Mouse (Mus musculus) intestine, embryonic 16.5 days (tissue): ENCODE data around the gene Dalrd3. TPM values are rescaled to one million over a fixed set of nuclear protein-coding genes. Genes with fewer than 3 reads are reported as not detected.

Source experiments
- ATAC-seq: fragments of 200-750 bp; cut with Nextera tagmentation; 2 replicates; pipeline ENCODE4 v1.8.0; 2017; ENCODE audit warnings: moderate TSS enrichment, moderate library complexity
- H3K27ac ChIP-seq: fragments of 300-500 bp; sonication (generic); 2 replicates; pipeline ENCODE4 v1.5.1; 2014; ENCODE audit warnings: mild to moderate bottlenecking, low read length
- H3K27me3 ChIP-seq: fragments of 300-500 bp; sonication (generic); replicated peaks from 2 replicates; pipeline ENCODE4 v1.6.1; 2014; ENCODE audit warnings: low read length, control low read depth, mixed read lengths; ENCODE audit not compliant: control insufficient read depth, insufficient read depth
- H3K36me3 ChIP-seq: fragments of 300-500 bp; sonication (generic); 2 replicates; pipeline ENCODE4 v1.6.1; 2014; ENCODE audit warnings: low read length, control low read depth; ENCODE audit not compliant: control insufficient read depth, insufficient read depth
- H3K4me1 ChIP-seq: fragments of 300-500 bp; sonication (generic); 2 replicates; pipeline ENCODE4 v1.6.1; 2014; ENCODE audit warnings: low read length, control low read depth, mixed read lengths; ENCODE audit not compliant: control insufficient read depth, insufficient read depth
- H3K4me2 ChIP-seq: fragments of 300-500 bp; sonication (generic); 2 replicates; pipeline ENCODE4 v1.6.1; 2014; ENCODE audit warnings: low read depth, low read length, control low read depth
- H3K4me3 ChIP-seq: fragments of 300-500 bp; sonication (generic); 2 replicates; pipeline ENCODE4 v1.5.1; 2014; ENCODE audit warnings: mild to moderate bottlenecking, low read length
- H3K9ac ChIP-seq: fragments of 300-500 bp; sonication (generic); 2 replicates; pipeline ENCODE4 v1.6.1; 2014; ENCODE audit warnings: low read depth, low read length
- H3K9me3 ChIP-seq: fragments of 300-500 bp; sonication (generic); 2 replicates; pipeline ENCODE4 v1.6.1; 2016; ENCODE audit warnings: low read length, control low read depth; ENCODE audit not compliant: control insufficient read depth
- WGBS: fragments of 180-500 bp; shearing (Covaris S2); extraction: QIAGEN DNeasy Blood & Tissue Kit; methylation state at CpG from one replicate; pipeline ENCODE4 v1.1.7; 2014; 5-methylcytosine and 5-hydroxymethylcytosine counted together
- polyA plus RNA-seq: library from polyadenylated mRNA; unstranded; fragments of >200 nt; fragmentation: Nextera tagmentation; extraction: Ambion mirVana; gene quantifications from 2 replicates; pipeline ENCODE4 v1.2.1, GENCODE M21; 2015

Gene Dalrd3
- polyA plus RNA-seq, 1 experiment from 2014 or later: 115 TPM

DNA sequence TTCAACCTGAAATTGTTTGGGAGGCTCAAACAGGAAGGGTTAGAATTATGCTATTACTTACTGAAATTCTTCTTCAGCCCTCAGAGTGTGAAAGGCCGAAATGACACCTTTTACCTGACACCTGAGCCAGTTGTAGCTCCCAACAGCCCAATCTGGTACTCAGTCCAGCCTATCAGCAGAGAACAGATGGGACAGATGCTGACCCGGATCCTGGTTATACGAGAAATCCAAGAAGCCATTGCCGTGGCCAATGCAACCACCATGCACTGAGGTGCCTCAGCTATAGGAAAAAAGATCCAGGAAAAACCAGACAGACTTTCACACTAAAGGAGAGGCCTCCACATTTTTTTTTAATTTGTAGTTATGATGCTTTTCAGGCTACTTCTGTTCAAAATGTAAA, 10.5 kb upstream of the Dalrd3 start:
- Histone ChIP-seq H3K36me3 (peaks cover 31% of the 10 kb centered on the region), H3K27ac (no peak overlapping the region), H3K27me3 (no peaks in the 10 kb centered on the region), H3K9me3 (no peaks in the 10 kb centered on the region), H3K4me2 (no peak overlapping the region), H3K4me1 (peaks cover 16% of the 10 kb centered on the region), H3K4me3 (no peak overlapping the region), H3K9ac (no peak overlapping the region)
- 92% methylated on average over 4 of the region's 4 CpGs for WGBS
- ATAC-seq: no peak

DNA sequence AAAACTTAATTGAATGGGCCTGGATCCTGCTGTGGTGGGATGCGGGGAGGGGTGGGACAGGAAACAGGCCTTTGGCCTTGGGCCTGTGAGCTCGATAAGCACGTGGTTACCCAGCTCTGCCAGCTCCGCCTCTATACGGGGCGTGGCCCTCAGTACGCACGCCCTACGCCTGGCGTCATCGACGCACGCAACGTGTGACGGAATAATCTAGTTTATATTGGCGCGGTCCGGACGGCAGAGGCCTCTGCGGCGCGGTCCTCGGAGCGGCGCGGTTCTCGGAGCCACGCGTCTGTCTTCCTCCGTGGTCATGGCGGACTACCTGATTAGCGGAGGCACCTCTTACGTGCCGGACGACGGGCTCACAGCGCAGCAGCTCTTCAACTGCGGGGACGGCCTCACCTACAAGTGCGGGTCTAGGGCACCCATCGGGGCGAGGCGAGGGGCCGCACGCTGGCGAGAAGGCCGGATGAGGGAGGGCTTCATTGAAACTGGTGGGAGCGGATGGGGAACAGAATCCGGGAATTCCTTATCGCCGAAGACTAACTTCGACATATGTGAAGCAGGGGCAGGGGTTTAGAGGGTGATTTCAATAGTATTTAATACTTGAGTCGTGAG, 9.4 kb upstream of the Dalrd3 start, which contains the start of gene Impdh2:
Gene Impdh2, plus strand, starts transcription at position 60 of the 615 bp plus-strand sequence.
- peak within 1 kb of the TSS; percentile 74 for H3K4me2 ChIP-seq

DNA sequence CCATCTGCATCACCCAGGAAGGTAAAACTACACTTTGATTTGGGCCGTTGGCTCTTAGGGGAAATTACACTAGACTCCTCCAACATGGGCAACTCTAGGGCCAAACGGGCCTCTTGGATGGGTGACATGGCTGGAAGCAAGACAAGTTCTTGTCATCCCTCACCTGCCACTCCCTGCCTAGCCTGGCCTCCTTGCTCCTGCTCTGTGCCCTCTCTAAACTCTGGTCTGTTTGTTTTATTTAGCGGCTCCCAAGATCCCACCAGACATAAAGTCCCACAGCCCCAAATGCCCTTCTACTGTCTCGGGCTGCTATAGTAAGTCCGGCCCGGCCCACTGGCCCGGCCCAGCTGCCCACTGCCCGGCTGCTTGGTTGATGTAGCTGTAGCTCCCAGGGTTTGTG, 6.0 kb upstream of the Dalrd3 start:
- H3K9ac ChIP-seq: no peak overlapping the region
- no peak overlapping the region for H3K4me3 ChIP-seq
- H3K4me2 ChIP-seq: no peak overlapping the region
- peaks cover 15% of the 10 kb centered on the region for H3K36me3 ChIP-seq
- no peaks in the 10 kb centered on the region for H3K27me3 ChIP-seq
- H3K9me3 ChIP-seq: no peaks in the 10 kb centered on the region
- no peak for ATAC-seq
- H3K27ac ChIP-seq: no peak overlapping the region
- H3K4me1 ChIP-seq: peaks cover 34% of the 10 kb centered on the region
- WGBS: 89% methylated on average over 8 of the region's 8 CpGs

More for the DNA sequence above, 9.4 kb upstream of the Dalrd3 start, which contains the start of gene Impdh2:
- WGBS: 0% methylated on average over 52 of the region's 53 CpGs
- Histone ChIP-seq H3K27me3 (no peaks in the 10 kb centered on the region), H3K4me1 (peaks cover 17% of the 10 kb centered on the region), H3K9me3 (no peaks in the 10 kb centered on the region), H3K36me3 (peaks cover 29% of the 10 kb centered on the region), H3K27ac (peak within 1 kb of the TSS; percentile 59), H3K9ac (peak within 1 kb of the TSS; percentile 79), H3K4me3 (peak within 1 kb of the TSS; percentile 64)
- ATAC-seq: peak; percentile 99

DNA sequence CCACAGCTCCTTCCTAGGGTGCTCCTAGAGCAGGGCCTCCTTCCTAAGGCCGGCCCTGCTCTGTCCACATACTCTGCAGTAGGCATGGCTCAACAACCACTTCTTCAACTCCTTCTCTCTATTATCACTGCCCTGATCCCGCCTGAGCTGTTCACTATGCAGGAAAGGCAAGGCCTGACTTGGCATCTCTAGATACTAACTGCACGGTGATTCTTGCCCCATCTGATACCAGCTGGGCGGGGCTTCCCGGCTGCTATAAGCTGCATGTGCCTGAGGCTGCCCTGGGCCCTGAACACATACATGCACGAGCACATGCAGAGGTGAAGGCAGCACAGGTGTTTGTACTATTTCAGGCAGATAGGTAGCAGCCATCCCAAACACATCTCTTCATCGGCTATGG, 5.6 kb upstream of the Dalrd3 start:
- Histone ChIP-seq H3K4me2 (no peak overlapping the region), H3K27ac (no peak overlapping the region), H3K27me3 (no peaks in the 10 kb centered on the region), H3K4me1 (peaks cover 34% of the 10 kb centered on the region), H3K4me3 (no peak overlapping the region), H3K9ac (no peak overlapping the region), H3K9me3 (no peaks in the 10 kb centered on the region), H3K36me3 (peaks cover 14% of the 10 kb centered on the region)
- ATAC-seq: no peak
- WGBS: 72% methylated on average over 7 of the region's 7 CpGs

DNA sequence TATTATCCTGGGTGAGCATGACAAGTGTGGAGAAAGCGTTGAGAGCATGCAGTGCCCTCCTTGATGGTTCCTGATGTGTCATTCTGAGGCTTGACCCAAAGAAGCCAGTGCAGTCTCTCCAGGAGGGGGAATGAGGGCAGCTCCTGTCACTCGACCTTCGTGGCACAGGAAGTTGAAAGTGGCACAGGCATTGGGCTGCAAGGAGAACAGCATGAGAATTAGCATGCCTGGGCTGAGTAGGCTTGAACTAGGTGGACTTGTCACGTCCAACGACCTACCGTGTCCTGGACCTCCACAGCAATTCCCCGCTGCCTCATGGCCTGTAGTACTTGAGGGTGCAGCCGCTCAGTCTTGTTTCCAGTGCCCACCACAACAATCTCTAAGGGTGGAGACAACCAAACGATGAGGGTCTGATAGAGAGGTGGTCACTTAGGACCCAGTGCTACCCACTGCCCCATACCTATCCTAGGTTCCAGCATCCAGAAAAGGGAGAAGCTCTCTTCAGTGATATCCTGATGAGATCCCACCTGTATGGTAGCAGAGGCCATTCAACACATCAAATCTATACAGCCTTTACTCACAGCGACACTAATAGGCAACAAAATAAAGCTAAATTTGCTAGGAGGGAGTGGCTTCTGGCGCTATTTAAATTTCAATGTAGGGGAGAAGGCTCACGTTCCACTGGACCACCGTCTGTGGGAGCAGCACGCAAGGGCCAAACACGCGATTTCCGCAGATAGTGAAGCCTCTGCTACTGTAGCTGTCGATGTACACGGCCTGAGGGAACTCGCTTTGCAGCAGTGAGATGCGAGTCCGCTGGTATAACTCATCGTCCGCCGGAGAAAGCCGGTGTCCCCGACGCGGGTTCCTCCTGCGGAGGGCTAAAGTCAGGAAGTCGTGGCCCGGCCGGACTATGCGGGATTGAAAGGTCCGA, 3.5 kb upstream of the Dalrd3 start:
- peaks cover 12% of the 10 kb centered on the region for H3K36me3 ChIP-seq
- WGBS: 12% methylated on average over 35 of the region's 35 CpGs
- no peak; the same call in 1 of the 2 replicates for ATAC-seq
- peak overlapping the region; percentile 98 for H3K4me2 ChIP-seq
- H3K4me3 ChIP-seq: peak overlapping the region; percentile 82
- H3K9me3 ChIP-seq: no peaks in the 10 kb centered on the region
- peak overlapping the region; percentile 98 for H3K27ac ChIP-seq
- H3K9ac ChIP-seq: peak overlapping the region; percentile 89
- no peaks in the 10 kb centered on the region for H3K27me3 ChIP-seq
- H3K4me1 ChIP-seq: peaks cover 40% of the 10 kb centered on the region

DNA sequence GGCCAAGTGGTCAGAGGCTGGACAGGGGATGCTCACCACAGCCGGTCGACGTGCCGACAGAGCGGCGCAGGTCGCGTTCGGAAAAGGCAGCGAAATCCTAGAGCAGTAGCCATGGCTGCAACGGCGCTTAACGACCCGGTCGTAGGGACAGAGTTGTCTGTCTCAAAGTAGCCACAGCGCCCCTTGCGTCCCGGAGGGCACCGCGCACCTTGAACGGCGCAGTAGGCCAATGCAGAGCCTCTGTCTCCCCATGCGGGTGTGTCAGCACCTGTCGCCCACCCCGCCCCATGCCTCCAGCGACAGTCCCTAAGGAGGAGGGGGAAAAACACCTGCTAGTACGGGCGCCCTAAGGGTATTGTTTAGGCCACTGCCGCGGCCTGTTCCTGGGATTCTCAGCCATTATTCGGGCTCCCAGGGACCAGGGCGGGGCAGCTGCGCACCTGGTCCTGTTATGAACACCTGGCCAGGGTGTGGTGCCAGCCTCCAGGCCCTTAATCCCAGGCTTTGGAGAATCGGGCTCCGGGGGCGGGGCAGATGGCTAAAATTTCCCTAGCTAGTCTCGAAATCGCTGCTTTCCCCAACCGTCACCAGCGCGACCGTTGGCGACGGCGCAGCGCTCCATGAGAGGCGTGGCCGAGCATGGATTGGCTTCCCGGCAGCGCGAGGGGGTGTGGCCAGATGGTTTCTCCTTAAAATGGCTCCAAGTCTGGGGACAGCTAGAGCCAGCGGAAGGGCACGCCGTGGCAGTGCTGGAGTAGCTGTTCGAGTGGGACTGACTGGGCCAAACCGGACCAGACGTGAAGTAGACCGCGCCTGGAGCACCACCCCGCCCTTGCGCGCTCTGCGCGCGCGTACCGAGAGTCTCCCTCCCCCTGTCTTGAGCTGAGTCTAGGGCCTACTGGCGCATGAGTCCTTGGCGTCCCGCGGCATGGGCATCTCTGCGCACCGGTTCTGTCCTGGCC, 2.6 kb upstream of the Dalrd3 start, which contains the start of gene Ndufaf3:
Gene Ndufaf3, minus strand, starts transcription at position 620 of the 962 bp plus-strand sequence.
- Histone ChIP-seq H3K9ac (peak within 1 kb of the TSS; percentile 89), H3K9me3 (no peaks in the 10 kb centered on the region), H3K27ac (peak within 1 kb of the TSS; percentile 98), H3K36me3 (peaks cover 16% of the 10 kb centered on the region), H3K4me3 (peak within 1 kb of the TSS; percentile 82), H3K4me2 (peak within 1 kb of the TSS; percentile 98), H3K27me3 (no peaks in the 10 kb centered on the region), H3K4me1 (peaks cover 31% of the 10 kb centered on the region)
- under 1% methylated on average over 73 of the region's 73 CpGs for WGBS
- ATAC-seq: peak; percentile 84

DNA sequence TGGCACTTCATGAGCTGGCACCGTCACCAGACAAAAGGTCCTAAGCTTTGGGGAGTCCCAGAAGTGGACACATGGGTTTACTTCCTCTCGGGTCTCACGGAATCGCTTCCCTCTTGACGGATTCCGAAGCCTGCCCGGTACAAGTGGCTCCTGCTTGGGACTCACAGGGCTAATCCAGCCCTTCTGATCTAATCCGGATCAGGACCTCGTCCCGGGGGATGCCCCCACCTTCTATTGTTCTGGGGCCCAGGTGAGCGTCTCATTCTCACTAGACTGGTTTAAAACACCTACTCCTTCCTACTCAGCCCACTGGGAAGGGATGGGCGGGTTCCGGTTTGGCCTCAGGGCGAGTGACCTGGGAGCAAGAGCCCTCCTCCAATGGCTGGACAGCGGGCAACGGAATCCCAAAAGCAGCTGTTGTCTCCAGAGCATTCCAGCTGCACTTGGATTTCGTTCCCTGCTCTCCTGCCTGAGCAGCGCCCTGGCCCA, 1.7 kb upstream of the Dalrd3 start:
- Histone ChIP-seq H3K9ac (peak overlapping the region; percentile 89), H3K4me3 (peak overlapping the region; percentile 82), H3K27ac (peak overlapping the region; percentile 98), H3K4me2 (peak overlapping the region; percentile 98), H3K4me1 (peaks cover 31% of the 10 kb centered on the region), H3K9me3 (no peaks in the 10 kb centered on the region), H3K36me3 (peaks cover 16% of the 10 kb centered on the region), H3K27me3 (no peaks in the 10 kb centered on the region)
- no peak for ATAC-seq
- 10% methylated on average over 18 of the region's 18 CpGs for WGBS

DNA sequence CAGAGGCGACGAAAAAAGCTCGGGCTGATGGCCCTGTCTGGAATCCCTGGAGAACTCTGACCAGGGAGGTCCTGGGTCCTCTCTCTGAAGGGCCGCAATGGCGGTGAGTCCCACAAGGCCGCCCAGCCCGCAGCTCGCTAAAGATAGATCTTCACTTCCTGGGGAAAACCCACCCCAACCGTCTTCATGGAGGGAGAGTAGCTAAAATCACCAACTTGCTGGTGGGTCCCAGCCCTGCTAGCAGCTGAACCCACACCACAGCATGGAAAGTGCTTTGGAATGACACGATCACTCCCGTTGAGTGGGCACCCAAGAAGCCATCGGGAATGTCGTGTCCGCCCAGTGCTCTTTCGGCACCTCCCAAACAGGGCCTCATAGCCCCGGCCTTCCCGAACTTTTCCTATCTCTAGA, 1.2 kb upstream of the Dalrd3 start:
- no peaks in the 10 kb centered on the region for H3K9me3 ChIP-seq
- WGBS: 73% methylated on average over 17 of the region's 17 CpGs
- ATAC-seq: no peak
- H3K27me3 ChIP-seq: no peaks in the 10 kb centered on the region
- H3K4me1 ChIP-seq: peaks cover 31% of the 10 kb centered on the region
- peak overlapping the region; percentile 89 for H3K9ac ChIP-seq
- H3K36me3 ChIP-seq: peaks cover 16% of the 10 kb centered on the region
- peak overlapping the region; percentile 82 for H3K4me3 ChIP-seq
- peak overlapping the region; percentile 98 for H3K4me2 ChIP-seq
- peak overlapping the region; percentile 98 for H3K27ac ChIP-seq
